Mouse (Mus musculus): Measurements from ENCODE around the gene Fgfr3. TPM values are rescaled to one million over a fixed set of nuclear protein-coding genes. Genes with fewer than 3 reads are reported as not detected.

Gene Fgfr3
- polyA plus RNA-seq, 1 experiment from 2014 or later = 50.9 TPM

- no peak overlapping the region for H3K4me2 ChIP-seq (replicated peaks; ENCODE audit: low read depth, low read length)
- no peaks in the 10 kb centered on the region for H3K36me3 ChIP-seq (ENCODE audit: control insufficient read depth, insufficient read depth, low read length)
- H3K27ac ChIP-seq (ENCODE audit: low read depth, low read length) = no peak overlapping the region
- ATAC-seq (ENCODE audit: low FRiP score) = no peak
- 90% methylated on average over 4 of the region's 4 CpGs for WGBS
- no peaks in the 10 kb centered on the region for H3K27me3 ChIP-seq (ENCODE audit: control insufficient read depth, insufficient read depth, low read length)
- no peak overlapping the region for H3K4me3 ChIP-seq (ENCODE audit: low read depth, low read length)
- no peaks in the 10 kb centered on the region for H3K9me3 ChIP-seq (ENCODE audit: control insufficient read depth, low read length)
- H3K4me1 ChIP-seq (replicated peaks; ENCODE audit: control insufficient read depth, insufficient read depth, low read length) = peaks cover 10% of the 10 kb centered on the region
- no peak for DNase-seq (ENCODE audit: low spot score)
- H3K9ac ChIP-seq (ENCODE audit: low read depth, low read length) = no peak overlapping the region
Observed at GRCm38 (mm10) chr5:33684932-33685331, 36.5 kb upstream of the Fgfr3 start.

- no peak overlapping the region for H3K4me2 ChIP-seq (replicated peaks; ENCODE audit: low read depth, low read length)
- no peak for ATAC-seq (ENCODE audit: low FRiP score)
Observed at GRCm38 (mm10) chr5:33687142-33687541, 34.3 kb upstream of the Fgfr3 start.

GRCm38 (mm10) chr5:33688278-33689220, 32.9 kb upstream of the Fgfr3 start:
- Histone ChIP-seq H3K9me3 (ENCODE audit: control insufficient read depth, low read length) (no peaks in the 10 kb centered on the region), H3K9ac (ENCODE audit: low read depth, low read length) (peak overlapping the region; percentile 40), H3K4me3 (ENCODE audit: low read depth, low read length) (no peak overlapping the region), H3K27ac (ENCODE audit: low read depth, low read length) (peak overlapping the region; percentile 85), H3K4me2 (replicated peaks; ENCODE audit: low read depth, low read length) (peak overlapping the region; percentile 25; the same call in 1 of the 2 replicates), H3K36me3 (ENCODE audit: control insufficient read depth, insufficient read depth, low read length) (no peaks in the 10 kb centered on the region), H3K4me1 (replicated peaks; ENCODE audit: control insufficient read depth, insufficient read depth, low read length) (peaks cover 19% of the 10 kb centered on the region), H3K27me3 (ENCODE audit: control insufficient read depth, insufficient read depth, low read length) (peaks cover 2% of the 10 kb centered on the region; the same call in 1 of the 2 replicates)
- ATAC-seq (ENCODE audit: low FRiP score) (no peak), DNase-seq (ENCODE audit: low spot score) (no peak)
- 48% methylated on average over 14 of the region's 14 CpGs for WGBS

More at GRCm38 (mm10) chr5:33687142-33687541, 34.3 kb upstream of the Fgfr3 start:
- Histone ChIP-seq H3K9me3 (ENCODE audit: control insufficient read depth, low read length) (no peaks in the 10 kb centered on the region), H3K36me3 (ENCODE audit: control insufficient read depth, insufficient read depth, low read length) (no peaks in the 10 kb centered on the region), H3K9ac (ENCODE audit: low read depth, low read length) (no peak overlapping the region), H3K4me1 (replicated peaks; ENCODE audit: control insufficient read depth, insufficient read depth, low read length) (peaks cover 12% of the 10 kb centered on the region), H3K27me3 (ENCODE audit: control insufficient read depth, insufficient read depth, low read length) (peaks cover 2% of the 10 kb centered on the region; the same call in 1 of the 2 replicates), H3K4me3 (ENCODE audit: low read depth, low read length) (no peak overlapping the region), H3K27ac (ENCODE audit: low read depth, low read length) (no peak overlapping the region)
- WGBS = 77% methylated on average over 4 of the region's 4 CpGs
- DNase-seq (ENCODE audit: low spot score) = no peak

GRCm38 (mm10) chr5:33689221-33689844, 32.1 kb upstream of the Fgfr3 start:
- peaks cover 24% of the 10 kb centered on the region for H3K4me1 ChIP-seq (replicated peaks; ENCODE audit: control insufficient read depth, insufficient read depth, low read length)
- peak overlapping the region; percentile 40 for H3K9ac ChIP-seq (ENCODE audit: low read depth, low read length)
- no peaks in the 10 kb centered on the region for H3K9me3 ChIP-seq (ENCODE audit: control insufficient read depth, low read length)
- peaks cover 2% of the 10 kb centered on the region; the same call in 1 of the 2 replicates for H3K27me3 ChIP-seq (ENCODE audit: control insufficient read depth, insufficient read depth, low read length)
- 24% methylated on average over 20 of the region's 20 CpGs for WGBS
- H3K4me3 ChIP-seq (ENCODE audit: low read depth, low read length) = no peak overlapping the region
- peak; percentile 74 for DNase-seq (ENCODE audit: low spot score)
- peak; percentile 87 for ATAC-seq (ENCODE audit: low FRiP score)
- no peaks in the 10 kb centered on the region for H3K36me3 ChIP-seq (ENCODE audit: control insufficient read depth, insufficient read depth, low read length)
- H3K27ac ChIP-seq (ENCODE audit: low read depth, low read length) = peak overlapping the region; percentile 85
- H3K4me2 ChIP-seq (replicated peaks; ENCODE audit: low read depth, low read length) = peak overlapping the region; percentile 25

- H3K4me1 ChIP-seq (replicated peaks; ENCODE audit: control insufficient read depth, insufficient read depth, low read length) = peaks cover 27% of the 10 kb centered on the region
- 63% methylated on average over 11 of the region's 11 CpGs for WGBS
- H3K9ac ChIP-seq (ENCODE audit: low read depth, low read length) = peak overlapping the region; percentile 32; the same call in 1 of the 2 replicates
- no peaks in the 10 kb centered on the region for H3K36me3 ChIP-seq (ENCODE audit: control insufficient read depth, insufficient read depth, low read length)
- peaks cover 2% of the 10 kb centered on the region; the same call in 1 of the 2 replicates for H3K27me3 ChIP-seq (ENCODE audit: control insufficient read depth, insufficient read depth, low read length)
- no peak for DNase-seq (ENCODE audit: low spot score)
- no peaks in the 10 kb centered on the region for H3K9me3 ChIP-seq (ENCODE audit: control insufficient read depth, low read length)
- peak overlapping the region; percentile 40; the same call in 1 of the 2 replicates for H3K27ac ChIP-seq (ENCODE audit: low read depth, low read length)
- no peak overlapping the region for H3K4me3 ChIP-seq (ENCODE audit: low read depth, low read length)
- peak; percentile 25; the same call in 1 of the 2 replicates for ATAC-seq (ENCODE audit: low FRiP score)
- peak overlapping the region; percentile 25 for H3K4me2 ChIP-seq (replicated peaks; ENCODE audit: low read depth, low read length)
Observed at GRCm38 (mm10) chr5:33689852-33690645, 31.4 kb upstream of the Fgfr3 start.

- Histone ChIP-seq H3K27ac (ENCODE audit: low read depth, low read length) (peak overlapping the region; percentile 80), H3K4me3 (ENCODE audit: low read depth, low read length) (no peak overlapping the region), H3K36me3 (ENCODE audit: control insufficient read depth, insufficient read depth, low read length) (no peaks in the 10 kb centered on the region), H3K27me3 (ENCODE audit: control insufficient read depth, insufficient read depth, low read length) (peaks cover 5% of the 10 kb centered on the region; the same call in 1 of the 2 replicates), H3K4me2 (replicated peaks; ENCODE audit: low read depth, low read length) (peak overlapping the region; percentile 9; the same call in 1 of the 2 replicates), H3K4me1 (replicated peaks; ENCODE audit: control insufficient read depth, insufficient read depth, low read length) (peaks cover 46% of the 10 kb centered on the region), H3K9me3 (ENCODE audit: control insufficient read depth, low read length) (no peaks in the 10 kb centered on the region), H3K9ac (ENCODE audit: low read depth, low read length) (no peak overlapping the region)
- ATAC-seq (ENCODE audit: low FRiP score) = no peak
- 1% methylated on average over 24 of the region's 24 CpGs for WGBS
- peak; percentile 58 for DNase-seq (ENCODE audit: low spot score)
Observed at GRCm38 (mm10) chr5:33692393-33692792, 29.1 kb upstream of the Fgfr3 start.

- no peaks in the 10 kb centered on the region for H3K36me3 ChIP-seq (ENCODE audit: control insufficient read depth, insufficient read depth, low read length)
- no peak overlapping the region for H3K9ac ChIP-seq (ENCODE audit: low read depth, low read length)
- H3K4me3 ChIP-seq (ENCODE audit: low read depth, low read length) = no peak overlapping the region
- ATAC-seq (ENCODE audit: low FRiP score) (no peak), DNase-seq (ENCODE audit: low spot score) (no peak)
- peaks cover 5% of the 10 kb centered on the region; the same call in 1 of the 2 replicates for H3K27me3 ChIP-seq (ENCODE audit: control insufficient read depth, insufficient read depth, low read length)
- H3K9me3 ChIP-seq (ENCODE audit: control insufficient read depth, low read length) = no peaks in the 10 kb centered on the region
- no peak overlapping the region for H3K4me2 ChIP-seq (replicated peaks; ENCODE audit: low read depth, low read length)
- WGBS = 33% methylated on average over 9 of the region's 9 CpGs
- peaks cover 44% of the 10 kb centered on the region for H3K4me1 ChIP-seq (replicated peaks; ENCODE audit: control insufficient read depth, insufficient read depth, low read length)
- H3K27ac ChIP-seq (ENCODE audit: low read depth, low read length) = peak overlapping the region; percentile 86; the same call in 1 of the 2 replicates
Observed at GRCm38 (mm10) chr5:33694461-33694847, 27.0 kb upstream of the Fgfr3 start.

Measured in hindbrain, embryonic 11.5 days (tissue).